Mouse (Mus musculus) layer of hippocampus, adult 8-10 months (tissue): ENCODE results near the gene Inpp5k. TPM values are rescaled to one million over a fixed set of nuclear protein-coding genes. Genes with fewer than 3 reads are reported as not detected.

Experiments
- DNase-seq, 2 experiments: peaks; one replicate each; pipeline ENCODE4 v3.0.0; 2022; ENCODE audit warnings: low spot score in 2 of 2
- total RNA-seq, 4 experiments: library from RNA; stranded (reverse); gene quantifications; 2 replicates each; pipeline ENCODE4 v1.2.4; 2022

The Inpp5k gene
- total RNA-seq, 4 experiments from 2014 or later, result 45.1 to 54.5 (median 50.2) TPM

DNA sequence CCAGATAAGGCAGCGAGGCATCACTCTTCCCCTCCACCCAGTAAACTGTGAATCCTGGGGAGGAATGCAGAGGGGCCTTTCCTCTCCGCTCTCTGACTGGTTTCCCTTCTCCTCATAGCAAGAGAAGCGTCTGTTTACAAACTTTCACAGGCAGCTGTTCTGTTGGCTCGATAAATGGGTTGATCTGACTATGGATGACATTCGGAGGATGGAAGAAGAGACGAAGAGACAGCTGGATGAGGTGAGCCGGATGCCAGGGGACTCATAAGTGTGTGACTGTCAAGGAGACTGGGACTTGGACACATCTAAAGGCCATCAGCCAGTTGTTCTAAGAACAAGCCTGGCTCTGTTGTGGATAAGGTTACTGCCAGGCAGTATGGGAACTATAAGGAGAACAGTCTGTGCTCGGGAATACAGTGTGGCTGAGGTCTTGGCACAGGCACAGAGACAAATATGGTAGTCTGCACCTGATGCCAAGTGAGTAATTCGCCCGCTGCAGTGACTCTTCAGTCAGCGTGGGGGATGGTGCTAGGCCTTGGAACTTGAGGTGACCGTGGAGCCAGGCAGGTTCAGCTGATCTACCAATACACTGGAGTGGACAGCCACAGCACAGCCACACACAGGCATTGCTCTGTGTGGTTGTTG, 10.5 kb upstream of the Inpp5k start:
- peak in 1 of 2 experiments; percentile 44 for DNase-seq

DNA sequence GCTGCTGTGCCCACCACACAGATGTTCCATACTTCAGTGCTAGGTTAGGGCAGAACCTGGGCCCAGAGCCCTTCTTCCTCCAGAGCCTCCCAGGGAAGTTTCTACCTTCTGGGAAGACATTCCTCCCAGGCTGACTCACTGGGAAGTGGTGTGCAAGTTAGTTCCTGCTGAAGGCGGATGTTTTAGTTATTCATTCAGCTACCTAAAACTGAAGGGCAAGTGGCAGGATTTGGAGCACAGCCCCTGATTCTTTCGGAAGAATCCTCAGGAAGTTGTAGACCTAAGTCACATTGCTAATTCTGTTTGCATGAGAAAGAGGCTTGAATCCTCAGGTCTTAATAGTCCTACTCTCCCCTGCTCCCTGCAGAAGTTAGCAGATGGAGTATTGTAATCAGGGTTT, 9.4 kb upstream of the Inpp5k start:
- no peak for DNase-seq

DNA sequence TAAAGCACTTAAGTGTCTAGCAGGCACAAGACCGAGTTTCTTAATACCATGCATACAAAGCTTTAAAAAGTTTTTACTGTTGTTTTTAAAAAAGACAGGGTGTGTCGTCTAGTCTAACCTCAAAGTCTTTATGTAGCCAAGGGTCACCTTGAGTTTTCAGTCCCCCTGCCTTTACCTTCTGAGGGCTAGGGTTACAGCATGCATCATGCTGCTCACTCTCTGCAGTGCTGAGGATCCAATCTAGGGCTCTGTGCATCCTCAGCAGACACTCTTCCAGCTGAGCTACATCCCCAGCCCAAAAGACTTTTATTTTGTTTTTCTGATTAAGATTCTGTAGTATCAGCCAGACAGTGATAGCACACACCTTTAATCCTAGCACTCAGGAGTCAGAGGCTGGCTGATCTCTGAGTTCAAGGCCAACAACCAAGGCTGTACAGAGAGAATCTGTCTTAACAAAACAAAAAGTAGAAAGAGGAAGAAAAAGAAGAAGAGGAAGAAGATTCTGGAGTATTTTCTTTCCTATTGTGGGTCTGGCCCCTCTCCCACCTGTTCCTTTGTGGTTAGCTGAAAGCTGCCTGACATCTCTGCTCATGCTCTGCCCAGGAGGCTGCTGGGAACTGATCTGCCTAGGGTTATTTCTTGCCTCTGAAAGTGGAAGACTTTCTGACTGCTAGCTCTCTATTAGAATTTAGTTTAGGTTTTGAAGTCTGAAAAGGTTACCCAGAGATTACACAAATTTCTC, 8.0 kb upstream of the Inpp5k start:
- no peak for DNase-seq

DNA sequence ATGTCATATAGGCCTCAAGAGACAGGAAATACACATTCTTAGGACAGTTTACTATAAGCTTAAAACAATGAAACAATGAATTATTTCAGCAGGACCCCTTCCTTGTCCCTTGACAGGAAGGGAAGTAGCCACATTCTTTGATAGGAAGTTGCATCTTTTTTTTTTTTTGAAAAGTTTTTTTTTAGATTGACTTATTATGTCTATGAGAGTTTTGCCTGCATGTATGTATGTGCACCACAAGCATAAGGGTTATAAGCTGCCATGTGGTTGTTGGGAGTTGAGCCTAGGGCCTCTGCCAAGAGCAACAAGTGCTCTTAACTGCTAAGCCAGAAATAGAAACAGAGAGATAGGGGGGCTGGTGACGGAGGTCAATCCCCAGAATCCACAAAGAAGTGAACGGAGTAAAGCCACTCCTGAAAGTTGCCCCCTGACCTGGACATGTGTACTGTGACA, 6.7 kb upstream of the Inpp5k start:
- DNase-seq, result no peak

- peak in 1 of 2 experiments; percentile 46 for DNase-seq
Observed at GRCm38 (mm10) chr11:75625820-75626219, 5.0 kb upstream of the Inpp5k start.

DNA sequence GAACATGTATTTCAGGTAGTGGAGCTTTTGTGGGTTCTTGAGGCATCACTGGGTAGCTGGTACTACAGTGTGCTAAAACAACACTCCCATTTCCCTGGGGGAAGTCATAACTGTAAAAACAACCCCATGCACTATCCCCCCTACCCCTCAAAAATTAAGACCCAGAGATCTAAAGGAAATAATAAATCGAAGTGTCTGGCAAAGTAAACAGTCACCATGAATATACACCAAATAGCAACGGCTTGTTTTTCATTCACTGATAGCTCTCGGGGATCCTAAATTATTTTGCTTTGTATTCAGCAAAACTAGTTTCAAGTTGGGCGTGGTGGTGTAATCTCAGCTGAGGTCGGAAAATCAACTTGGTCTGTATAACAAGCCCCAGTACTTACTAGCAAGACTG, 690 bp upstream of the Inpp5k start:
- no peak for DNase-seq

DNA sequence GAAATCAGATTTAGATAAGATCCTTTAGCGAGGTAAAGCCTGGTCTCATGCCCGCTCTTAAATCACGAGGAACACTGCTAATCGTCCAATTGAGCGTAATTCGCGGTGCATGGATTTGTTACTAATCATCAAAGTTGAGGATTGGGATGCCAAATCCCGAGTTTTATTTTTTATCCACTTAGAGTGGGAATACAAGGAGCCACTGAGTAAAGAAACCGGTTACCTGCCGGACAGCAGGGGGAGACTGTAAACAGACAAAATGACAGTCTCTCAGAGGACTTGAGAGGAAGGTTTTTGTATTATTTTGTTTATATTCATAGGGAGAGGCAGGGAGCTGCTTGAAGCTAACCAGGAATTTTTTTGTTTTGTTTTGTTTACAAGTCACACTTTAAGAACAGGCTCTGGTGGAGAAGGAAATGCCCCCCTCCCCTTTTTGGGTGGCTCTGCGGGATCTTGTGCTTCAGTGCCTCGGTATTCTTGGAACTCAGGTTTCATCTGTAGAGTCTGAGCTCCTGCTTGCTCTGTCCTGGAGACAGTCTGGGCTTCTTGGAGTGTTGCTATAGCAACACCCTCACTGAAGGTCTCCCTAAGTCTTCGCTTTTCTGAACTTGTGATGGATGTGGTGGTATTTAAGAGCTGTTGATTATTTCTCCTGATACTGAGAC, 905 bp downstream of the Inpp5k start:
- no peak for DNase-seq

- DNase-seq, result no peak
Observed at GRCm38 (mm10) chr11:75632921-75633320, 2.1 kb downstream of the Inpp5k start.

GRCm38 (mm10) chr11:75634801-75635200, 4.0 kb downstream of the Inpp5k start:
- DNase-seq, result no peak

DNA sequence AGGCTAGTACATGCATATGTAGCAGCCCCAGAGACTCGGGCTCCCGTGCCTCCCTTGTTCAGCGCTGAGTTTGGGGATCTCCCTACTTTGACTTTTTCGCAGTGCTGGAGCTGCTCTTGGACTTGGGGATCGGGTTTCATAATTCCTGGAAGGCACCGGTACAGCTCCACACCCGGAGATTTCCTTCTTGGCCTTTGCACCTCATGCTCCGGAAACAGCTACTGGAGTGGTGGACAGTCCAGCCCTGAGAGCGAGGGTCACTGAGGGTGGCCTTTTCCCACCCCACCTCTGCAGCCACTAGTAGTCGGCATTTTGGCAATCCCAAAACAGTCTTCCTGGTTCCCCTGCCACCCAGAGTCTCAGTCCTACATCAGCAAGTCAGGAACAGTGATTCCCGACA, 4.5 kb downstream of the Inpp5k start:
- DNase-seq, result no peak

- no peak for DNase-seq
Observed at GRCm38 (mm10) chr11:75643323-75643722, 12.5 kb downstream of the Inpp5k start.

DNA sequence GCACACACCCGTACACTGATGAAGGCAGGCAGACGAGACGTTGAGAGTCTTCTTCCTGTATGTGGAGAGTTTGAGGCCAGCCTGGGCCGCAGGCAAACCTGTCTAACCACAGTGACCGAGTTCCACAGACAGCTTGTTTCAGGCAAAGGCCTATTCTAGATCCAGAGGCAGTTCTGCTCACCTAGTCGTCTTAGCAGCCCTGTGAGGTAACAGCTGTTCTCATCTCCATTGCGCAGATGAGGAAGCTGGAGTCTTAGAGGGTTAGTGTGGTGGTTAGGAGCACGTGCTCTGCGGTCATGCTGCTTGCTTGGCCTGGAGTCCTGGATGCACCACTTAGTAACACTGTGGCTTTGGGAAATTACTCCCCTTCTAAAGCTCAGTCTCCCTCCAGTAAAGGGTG, 13.9 kb downstream of the Inpp5k start:
- no peak for DNase-seq

DNA sequence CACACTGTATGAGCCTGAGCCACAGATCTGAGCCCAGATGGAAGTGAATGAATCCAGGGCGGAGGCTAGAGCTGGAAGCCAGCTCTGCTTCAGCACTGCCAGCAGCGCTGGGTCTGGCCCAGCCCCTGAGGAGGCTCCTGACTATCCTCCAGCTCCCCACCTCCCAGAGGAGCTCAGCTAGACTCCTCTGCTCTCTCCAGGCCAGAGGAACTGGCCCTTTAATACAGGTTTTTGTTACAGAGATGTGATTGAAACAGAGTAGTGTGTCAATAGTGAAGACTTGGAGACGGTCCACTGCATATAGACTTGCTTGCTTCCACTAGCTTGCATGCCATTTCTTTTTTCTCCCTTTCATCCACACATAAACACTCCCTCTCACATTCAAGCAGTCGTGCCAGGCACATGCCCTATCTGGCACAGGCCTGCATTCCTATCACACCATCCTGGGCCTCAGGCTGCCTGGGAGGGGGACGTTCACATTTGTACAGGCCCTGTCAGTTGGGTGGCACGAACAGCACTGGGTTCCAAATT, 17.0 kb downstream of the Inpp5k start:
- peak; percentile 63 to 68 for DNase-seq

- DNase-seq, result no peak
Observed at GRCm38 (mm10) chr11:75649155-75649561, 18.4 kb downstream of the Inpp5k start.

- DNase-seq, result no peak
Observed at GRCm38 (mm10) chr11:75650311-75650710, 19.5 kb downstream of the Inpp5k start, which contains the start of gene Myo1c. TSS of gene Myo1c (plus strand) at chr11:75650504.

DNA sequence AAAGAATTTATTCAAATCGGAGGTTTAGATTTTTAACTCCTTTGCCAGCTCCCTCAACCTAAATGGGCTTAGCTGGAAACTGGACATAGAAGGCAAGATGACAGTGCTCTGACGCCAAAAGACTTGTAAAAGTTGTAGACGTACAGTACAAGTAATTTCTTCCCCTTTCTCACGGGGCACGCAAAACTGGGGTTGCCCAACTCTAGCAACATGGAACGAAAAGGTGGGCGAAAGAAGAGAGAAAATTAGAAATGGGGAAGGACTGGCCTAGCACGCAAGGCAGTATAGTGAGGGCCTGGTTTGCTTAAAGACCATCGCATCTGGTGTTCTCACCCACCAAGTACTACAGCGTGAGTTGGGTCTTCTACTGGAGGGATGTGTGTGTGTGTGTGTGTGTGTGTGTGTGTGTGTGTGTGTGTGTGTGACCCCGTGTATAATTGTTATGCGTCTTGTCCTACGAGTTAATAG, 20.2 kb downstream of the Inpp5k start:
- DNase-seq, result no peak

DNA sequence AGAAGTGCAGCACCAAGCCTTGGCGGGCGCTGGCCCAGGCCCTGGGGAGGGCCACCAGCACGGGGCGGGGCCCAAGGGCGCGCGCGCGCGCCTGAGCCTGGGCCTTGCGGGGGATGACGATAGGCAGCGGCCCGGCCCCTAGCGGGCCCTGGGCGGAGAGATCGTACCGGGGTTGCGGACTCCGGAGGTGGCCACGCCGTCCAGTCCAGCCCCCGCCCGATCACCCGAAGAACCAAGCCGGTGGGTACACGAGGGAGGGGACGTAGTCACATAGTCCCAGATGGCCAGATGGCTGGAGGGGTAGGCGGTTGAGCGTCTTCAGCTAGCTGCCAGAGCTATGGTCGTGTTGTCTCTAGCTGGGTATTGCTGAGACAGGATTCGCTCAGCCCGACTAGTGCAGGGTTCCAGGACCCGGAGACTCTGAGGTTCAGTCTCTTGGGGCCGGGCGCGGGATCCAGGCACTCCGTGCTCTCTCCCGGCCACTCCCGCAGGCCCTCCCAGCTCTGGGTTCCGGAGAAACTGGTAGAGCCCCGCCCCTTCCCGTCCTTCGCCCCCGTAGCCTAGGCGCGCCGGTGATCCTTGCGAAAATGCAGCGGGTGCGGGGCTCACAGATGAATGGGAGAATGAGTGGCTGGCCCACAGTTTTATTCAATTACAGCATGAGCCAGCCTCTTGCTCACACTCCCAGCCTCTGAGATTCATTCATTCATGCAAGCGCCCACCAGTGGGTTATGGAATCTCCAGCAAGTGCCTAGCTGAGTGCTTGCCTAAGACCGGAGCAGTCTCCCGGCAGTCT, 20.8 kb downstream of the Inpp5k start:
- DNase-seq, result peak; percentile 62 to 65

GRCm38 (mm10) chr11:75652222-75652941, 21.6 kb downstream of the Inpp5k start:
- DNase-seq, result peak in 1 of 2 experiments; percentile 32

- no peak for DNase-seq
Observed at GRCm38 (mm10) chr11:75652942-75653684, 22.3 kb downstream of the Inpp5k start.
